Mouse (Mus musculus) C2C12 (cell line): ENCODE results near the gene Gck.
"Not testable (repeated sequence)": the region's sequence is repeated elsewhere in the genome, so short reads cannot be mapped to it uniquely, and the experiment has no call there.

Experiments used
- CTCF ChIP-seq: IDR thresholded peaks from one replicate; pipeline ENCODE4 v1.5.1; 2011; ENCODE audit not compliant: control insufficient read depth, insufficient read depth, insufficient read length
- MAX ChIP-seq: IDR thresholded peaks from one replicate; pipeline ENCODE4 v1.6.1; 2011; ENCODE audit warnings: mild to moderate bottlenecking, control low read depth
- MYOD1 ChIP-seq: IDR thresholded peaks from one replicate; pipeline ENCODE4 v1.6.1; 2011; ENCODE audit warnings: low read depth; ENCODE audit not compliant: control insufficient read depth, insufficient read length

- TF ChIP-seq CTCF, MYOD1, MAX: not testable (repeated sequence)
Observed at GRCm38 (mm10) chr11:5934531-5934930, 15.3 kb downstream of the Gck start.
